Mouse (Mus musculus) limb, embryonic 15.5 days (tissue): ENCODE results near the gene Irx5. TPM values are rescaled to one million over a fixed set of nuclear protein-coding genes. Genes with fewer than 3 reads are reported as not detected.

ENCODE experiments used
- ATAC-seq: fragments of 200-750 bp; cut with Nextera tagmentation; 2 replicates; pipeline ENCODE4 v1.8.0; 2017; ENCODE audit warnings: low read depth, moderate TSS enrichment; ENCODE audit not compliant: insufficient number of reproducible peaks, low FRiP score, low TSS enrichment
- H3K27ac ChIP-seq: fragments of 300-500 bp; sonication (generic); 2 replicates; pipeline ENCODE4 v1.5.1; 2015; ENCODE audit warnings: moderate library complexity, mild to moderate bottlenecking, inconsistent platforms
- H3K27me3 ChIP-seq: fragments of 300-500 bp; sonication (generic); 2 replicates; pipeline ENCODE4 v1.6.1; 2015; ENCODE audit warnings: inconsistent platforms
- H3K36me3 ChIP-seq: fragments of 300-500 bp; sonication (generic); 2 replicates; pipeline ENCODE4 v1.6.1; 2015; ENCODE audit warnings: inconsistent platforms
- H3K4me1 ChIP-seq: fragments of 300-500 bp; sonication (generic); 2 replicates; pipeline ENCODE4 v1.6.1; 2015; ENCODE audit warnings: inconsistent platforms
- H3K4me2 ChIP-seq: fragments of 300-500 bp; sonication (generic); 2 replicates; pipeline ENCODE4 v1.6.1; 2015; ENCODE audit warnings: mild to moderate bottlenecking, inconsistent platforms
- H3K4me3 ChIP-seq: fragments of 300-500 bp; sonication (generic); 2 replicates; pipeline ENCODE4 v1.5.1; 2015; ENCODE audit warnings: mild to moderate bottlenecking, inconsistent platforms
- H3K9ac ChIP-seq: fragments of 300-500 bp; sonication (generic); 2 replicates; pipeline ENCODE4 v1.6.1; 2015; ENCODE audit warnings: inconsistent platforms
- H3K9me3 ChIP-seq: fragments of 300-500 bp; sonication (generic); 2 replicates; pipeline ENCODE4 v1.6.1; 2016; ENCODE audit warnings: inconsistent platforms
- WGBS: fragments of 180-500 bp; shearing (Covaris S2); methylation state at CpG from one replicate; pipeline ENCODE4 v1.1.7; 2015; 5-methylcytosine and 5-hydroxymethylcytosine counted together
- polyA plus RNA-seq: library from polyadenylated mRNA; unstranded; fragments of >200 nt; fragmentation: Nextera tagmentation; extraction: Ambion mirVana; gene quantifications from 2 replicates; pipeline ENCODE4 v1.2.1, GENCODE M21; 2015

The Irx5 gene
- polyA plus RNA-seq, 1 experiment from 2014 or later: 29.9 TPM

GRCm38 (mm10) chr8:92404218-92404617 is 46.8 kb downstream of the Irx5 start:
- H3K4me1 ChIP-seq: no peaks in the 10 kb centered on the region
- H3K36me3 ChIP-seq: no peaks in the 10 kb centered on the region
- no peaks in the 10 kb centered on the region for H3K27me3 ChIP-seq
- no peak overlapping the region for H3K27ac ChIP-seq
- H3K4me3 ChIP-seq: no peak overlapping the region
- no peak overlapping the region for H3K4me2 ChIP-seq
- ATAC-seq: no peak
- no peaks in the 10 kb centered on the region for H3K9me3 ChIP-seq
- 80% methylated on average over 2 of the region's 2 CpGs for WGBS
- H3K9ac ChIP-seq: no peak overlapping the region

- no peak overlapping the region for H3K9ac ChIP-seq
- H3K4me1 ChIP-seq: no peaks in the 10 kb centered on the region
- no peaks in the 10 kb centered on the region for H3K9me3 ChIP-seq
- 51% methylated on average over 7 of the region's 7 CpGs for WGBS
- H3K36me3 ChIP-seq: no peaks in the 10 kb centered on the region
- H3K4me3 ChIP-seq: no peak overlapping the region
- no peaks in the 10 kb centered on the region for H3K27me3 ChIP-seq
- no peak for ATAC-seq
- H3K27ac ChIP-seq: no peak overlapping the region
- H3K4me2 ChIP-seq: no peak overlapping the region
These were observed 50.7 kb downstream of the Irx5 start for GRCm38 (mm10) chr8:92408092-92408491.

- H3K4me3 ChIP-seq: no peak overlapping the region
- no peak for ATAC-seq
- 0 out of 2 replicates have a peak, but pooled peaks cover 2% of the 10 kb centered on the region for H3K27me3 ChIP-seq
- no peaks in the 10 kb centered on the region for H3K9me3 ChIP-seq
- H3K4me2 ChIP-seq: no peak overlapping the region
- WGBS: 65% methylated on average over 6 of the region's 6 CpGs
- no peak overlapping the region for H3K9ac ChIP-seq
- H3K4me1 ChIP-seq: 0 out of 2 replicates have a peak, but pooled peaks cover 3% of the 10 kb centered on the region
- no peak overlapping the region for H3K27ac ChIP-seq
- H3K36me3 ChIP-seq: no peaks in the 10 kb centered on the region
These were observed 56.2 kb downstream of the Irx5 start for GRCm38 (mm10) chr8:92413583-92413982.

- Histone ChIP-seq H3K4me3 (no peak overlapping the region), H3K27me3 (0 out of 2 replicates have a peak, but pooled peaks cover 2% of the 10 kb centered on the region), H3K9me3 (no peaks in the 10 kb centered on the region), H3K4me2 (no peak overlapping the region), H3K9ac (no peak overlapping the region), H3K4me1 (0 out of 2 replicates have a peak, but pooled peaks cover 3% of the 10 kb centered on the region), H3K27ac (no peak overlapping the region), H3K36me3 (no peaks in the 10 kb centered on the region)
- 70% methylated on average over 7 of the region's 7 CpGs for WGBS
- no peak for ATAC-seq
These were observed 63.2 kb downstream of the Irx5 start for GRCm38 (mm10) chr8:92420666-92421065.
